Mouse (Mus musculus) embryo, embryonic 10 days (tissue): Measurements from ENCODE around the gene Rai14.

Source experiments
- DNase-seq: peaks from one replicate; pipeline ENCODE4 v3.0.0-alpha.2; 2015; ENCODE audit warnings: low spot score

Gene Rai14

DNA sequence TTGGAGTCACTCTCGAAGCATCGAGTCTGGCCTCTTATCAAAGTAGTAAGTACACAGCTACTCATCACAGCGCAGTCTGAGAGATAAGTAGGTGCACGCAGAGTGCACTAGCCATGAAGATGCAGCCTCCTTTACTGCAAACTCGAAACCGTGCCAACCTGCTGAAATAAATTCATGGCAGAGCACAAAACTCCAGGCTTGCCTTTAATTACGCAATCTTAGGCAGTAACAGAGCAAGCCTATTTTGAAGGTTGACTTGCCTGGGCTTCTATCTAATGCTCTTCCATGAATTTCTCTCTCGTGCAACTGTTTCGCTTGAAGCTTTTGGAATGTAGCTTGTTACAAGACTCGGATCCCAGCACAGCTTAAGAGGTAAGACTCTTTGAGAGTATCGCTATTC is 25.1 kb downstream of the Rai14 start:
- no peak for DNase-seq

GRCm38 (mm10) chr15:10688686-10689085 is 25.7 kb downstream of the Rai14 start:
- DNase-seq, result no peak

- DNase-seq, result no peak
Measured at GRCm38 (mm10) chr15:10687365-10687764, 27.1 kb downstream of the Rai14 start.

DNA sequence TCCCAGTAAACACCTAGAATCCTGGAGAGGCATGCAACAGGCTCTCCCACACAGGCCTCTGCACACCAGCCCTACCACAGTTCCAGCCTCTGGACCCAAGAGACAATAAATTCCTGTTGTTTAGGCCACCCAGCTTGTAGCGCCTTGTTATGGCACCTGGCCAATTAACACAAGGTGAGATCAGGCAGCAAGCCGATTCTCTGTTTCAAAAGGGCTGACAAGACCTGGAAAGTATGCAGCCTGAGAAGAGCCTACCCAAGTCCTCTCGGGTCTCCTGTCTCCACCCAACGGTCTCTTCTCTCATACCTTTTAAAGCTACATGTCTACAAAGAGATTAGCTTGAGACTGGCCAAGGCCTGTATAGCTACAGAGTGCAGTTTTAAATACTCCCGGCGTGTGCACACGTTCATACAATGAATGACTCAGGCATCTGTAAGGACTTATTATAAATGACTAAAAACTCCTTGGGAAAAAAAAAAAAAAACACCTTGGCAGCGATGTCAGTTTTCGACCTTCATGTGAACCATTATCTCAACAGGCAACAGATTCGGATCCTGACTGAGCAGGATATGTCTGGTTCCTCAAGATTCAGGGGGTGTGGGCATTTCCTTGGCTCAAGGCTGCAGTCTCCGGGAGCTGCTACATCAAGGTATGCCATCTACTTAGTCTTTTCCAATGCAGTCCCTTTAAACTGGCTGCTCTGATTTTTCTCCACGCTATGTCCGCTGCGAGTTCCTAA is 28.6 kb downstream of the Rai14 start:
- DNase-seq, result no peak

DNA sequence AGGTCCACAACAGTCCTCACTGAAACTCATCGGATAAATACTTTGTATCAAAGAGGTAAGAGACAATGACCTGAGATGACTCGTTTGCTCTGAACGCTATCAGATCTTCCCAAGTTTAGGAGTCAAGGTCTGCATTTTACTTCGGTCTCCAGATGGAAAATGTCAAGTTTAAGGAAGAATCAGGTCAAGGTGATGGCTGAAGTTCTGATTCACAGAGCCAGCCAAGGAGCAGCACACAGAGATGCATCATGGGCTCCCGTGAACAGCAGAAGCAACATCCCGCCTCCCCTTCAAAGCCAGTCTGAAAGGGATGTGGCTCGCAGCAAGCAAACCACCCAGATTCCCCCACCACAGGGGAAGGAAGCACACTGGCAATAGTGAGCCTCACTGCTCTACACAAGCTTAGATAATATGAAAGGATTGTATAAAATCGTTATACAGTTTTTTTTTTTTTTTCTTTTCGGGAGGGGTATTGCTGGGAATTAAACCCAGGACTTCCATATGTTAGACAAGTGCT is 30.7 kb downstream of the Rai14 start:
- no peak for DNase-seq

- DNase-seq, result no peak
Measured at GRCm38 (mm10) chr15:10680514-10680913, 33.9 kb downstream of the Rai14 start.

- DNase-seq, result no peak
Measured at GRCm38 (mm10) chr15:10679571-10679970, 34.9 kb downstream of the Rai14 start.

DNA sequence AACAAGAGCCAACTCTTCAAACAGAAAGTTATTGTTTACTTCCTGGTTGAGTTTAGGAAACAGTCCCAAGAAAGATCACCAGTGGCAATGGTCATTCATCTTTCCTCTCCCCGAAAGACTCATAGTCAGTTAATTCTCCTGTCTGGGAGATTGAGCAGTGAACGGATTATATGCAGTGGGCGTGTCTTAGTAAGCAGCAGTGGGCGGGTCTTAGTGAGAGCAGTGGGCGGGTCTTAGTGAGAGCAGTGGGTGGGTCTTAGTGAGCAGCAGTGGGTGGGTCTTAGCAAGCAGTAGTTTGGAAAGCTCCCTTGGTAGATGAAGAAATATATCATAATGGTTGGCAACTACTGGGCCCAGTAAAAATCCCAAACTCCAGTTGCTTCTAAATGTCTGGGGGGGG is 38.6 kb downstream of the Rai14 start:
- no peak for DNase-seq

- DNase-seq, result no peak
Measured at GRCm38 (mm10) chr15:10672880-10673279, 41.5 kb downstream of the Rai14 start.

DNA sequence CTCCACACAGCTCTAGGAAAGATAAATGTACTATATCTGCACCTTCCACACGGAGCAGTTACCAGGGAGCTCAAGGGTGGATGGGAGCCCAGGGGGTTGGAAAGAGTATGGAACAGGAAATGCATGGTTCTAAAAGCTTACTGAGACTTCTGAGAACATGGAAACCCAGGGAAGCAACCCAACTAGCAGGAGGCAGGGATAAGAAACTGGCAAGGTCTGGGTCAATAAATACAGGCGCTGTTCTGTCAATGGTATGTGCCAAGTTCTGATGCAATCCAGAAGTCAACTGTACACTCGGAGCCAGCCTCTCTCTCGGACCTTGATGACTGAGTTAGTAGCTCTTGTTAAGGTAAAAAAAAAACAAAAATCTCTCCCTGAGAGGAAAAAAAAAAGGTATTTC is 42.6 kb downstream of the Rai14 start:
- DNase-seq, result no peak

GRCm38 (mm10) chr15:10670107-10670506 is 44.3 kb downstream of the Rai14 start:
- DNase-seq, result no peak

DNA sequence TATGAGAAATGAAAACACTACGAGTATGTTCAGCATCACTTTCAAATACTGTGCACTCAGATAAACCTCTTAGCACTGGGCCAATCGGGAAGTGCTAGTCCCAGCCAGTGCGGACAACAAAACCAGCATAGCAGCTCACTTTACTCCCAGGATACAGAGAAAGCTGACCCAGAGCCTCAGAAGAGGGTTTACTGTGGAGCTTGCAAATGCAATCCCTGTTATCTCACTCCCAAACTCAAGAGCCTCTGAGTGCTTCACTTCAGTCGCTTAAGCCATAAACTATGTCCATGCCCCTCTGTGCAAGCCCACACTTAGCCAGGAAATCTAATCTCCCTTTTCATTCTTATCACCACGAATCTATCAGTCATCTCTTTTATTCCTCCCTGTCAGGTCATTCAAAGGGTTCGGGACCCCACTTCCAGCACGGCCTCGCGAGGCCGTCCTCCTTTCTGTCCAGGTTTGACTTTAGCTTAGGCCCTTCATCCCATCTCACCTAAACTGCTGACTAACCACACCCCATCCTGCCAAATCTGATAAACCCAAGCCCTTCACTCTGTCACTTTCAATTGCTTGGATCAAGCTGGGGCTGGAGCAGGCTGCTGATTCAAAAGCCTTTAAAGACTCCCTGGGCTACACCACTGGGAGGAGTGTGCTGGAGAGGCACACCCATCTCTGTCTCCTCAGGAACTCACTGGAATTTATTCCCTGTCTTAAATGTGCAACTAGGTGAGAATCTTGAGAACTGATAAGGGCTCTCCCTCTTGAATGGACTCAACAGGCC is 46.1 kb downstream of the Rai14 start:
- peak; percentile 25 for DNase-seq

GRCm38 (mm10) chr15:10665816-10666215 is 48.6 kb downstream of the Rai14 start:
- DNase-seq, result no peak

GRCm38 (mm10) chr15:10664529-10664898 is 49.9 kb downstream of the Rai14 start:
- no peak for DNase-seq

DNA sequence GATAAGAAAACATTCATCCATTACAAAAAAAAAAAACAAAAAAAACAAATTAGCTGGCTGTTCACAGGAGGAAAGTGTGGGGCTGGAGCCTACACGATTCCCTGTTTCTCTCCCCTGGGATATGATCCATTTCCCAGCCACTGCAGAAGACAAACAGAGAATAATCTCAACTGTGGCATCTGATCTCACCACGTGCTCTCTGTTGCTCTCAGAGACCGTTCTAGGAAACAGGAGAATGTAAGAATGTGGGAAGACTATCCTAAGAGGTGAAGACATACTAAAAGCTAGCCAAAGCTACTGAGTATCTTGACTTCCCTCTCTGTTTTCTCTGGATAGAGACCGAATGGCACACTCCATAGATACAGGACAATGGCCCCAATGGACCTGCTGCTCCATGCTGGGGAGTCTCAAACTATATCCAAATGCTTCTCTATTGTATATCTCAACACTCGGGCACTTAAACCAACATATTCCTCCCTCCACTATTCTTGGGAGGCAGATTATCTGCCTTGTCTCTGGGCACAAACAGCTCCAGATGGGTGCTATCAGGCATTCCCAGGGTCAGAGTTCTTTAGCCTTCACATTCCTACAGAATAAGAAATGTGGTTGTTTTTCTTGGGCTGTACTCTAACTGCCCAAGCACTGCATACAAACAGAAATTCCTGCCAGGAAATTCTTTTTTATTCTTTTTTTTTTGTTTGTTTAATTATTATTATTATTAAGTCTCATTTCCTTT is 50.5 kb downstream of the Rai14 start:
- DNase-seq, result no peak

DNA sequence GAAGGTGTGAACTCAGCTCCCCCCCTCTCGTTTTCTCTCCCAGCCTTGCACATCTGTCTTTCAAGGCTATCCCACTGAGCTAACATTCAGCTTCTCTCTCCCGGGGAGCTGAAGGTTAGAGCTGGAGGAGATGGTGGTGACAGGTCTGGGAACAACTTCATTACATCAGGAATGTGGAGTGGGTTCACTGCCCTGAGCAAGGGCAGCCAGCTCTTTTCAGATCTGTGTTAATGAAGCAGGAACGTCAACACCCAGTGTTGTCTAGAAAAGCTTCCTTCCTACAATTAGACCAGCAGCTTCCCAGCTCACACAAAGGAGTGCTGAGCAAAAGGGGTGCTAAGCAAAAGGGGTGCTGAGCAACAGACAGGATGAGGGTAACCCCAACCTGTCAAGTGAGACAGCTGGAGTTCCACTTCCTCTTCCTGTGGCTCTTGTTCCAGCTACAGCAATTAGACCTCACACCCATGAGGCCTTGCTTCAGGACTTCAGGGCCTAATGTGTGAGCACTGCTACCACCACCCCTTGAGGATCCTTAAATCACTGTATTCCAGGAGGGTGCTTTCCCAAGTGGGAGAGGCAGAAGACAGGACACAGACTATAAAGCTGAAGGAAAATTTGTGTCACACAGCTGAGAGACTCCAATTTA is 52.3 kb downstream of the Rai14 start:
- DNase-seq, result no peak

DNA sequence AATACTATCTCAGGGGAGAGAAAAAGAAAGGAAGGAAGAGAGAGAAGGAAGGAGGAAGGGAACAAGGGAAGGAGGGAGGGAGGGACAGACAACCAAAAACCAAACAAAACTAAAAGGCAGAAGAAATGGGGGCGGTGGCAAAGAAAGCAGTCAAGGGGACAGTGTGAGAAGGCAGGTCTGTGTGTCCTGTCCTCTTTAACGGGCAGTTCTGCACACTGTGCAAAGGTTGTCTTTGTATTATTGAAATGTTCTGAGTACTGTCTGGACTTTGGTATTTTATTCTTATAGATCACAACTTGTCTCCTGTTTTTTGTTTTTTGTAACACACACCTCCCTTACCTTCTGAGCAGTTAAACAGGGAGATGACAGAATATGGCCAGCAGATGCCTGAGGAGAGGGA is 55.6 kb downstream of the Rai14 start:
- no peak for DNase-seq

DNA sequence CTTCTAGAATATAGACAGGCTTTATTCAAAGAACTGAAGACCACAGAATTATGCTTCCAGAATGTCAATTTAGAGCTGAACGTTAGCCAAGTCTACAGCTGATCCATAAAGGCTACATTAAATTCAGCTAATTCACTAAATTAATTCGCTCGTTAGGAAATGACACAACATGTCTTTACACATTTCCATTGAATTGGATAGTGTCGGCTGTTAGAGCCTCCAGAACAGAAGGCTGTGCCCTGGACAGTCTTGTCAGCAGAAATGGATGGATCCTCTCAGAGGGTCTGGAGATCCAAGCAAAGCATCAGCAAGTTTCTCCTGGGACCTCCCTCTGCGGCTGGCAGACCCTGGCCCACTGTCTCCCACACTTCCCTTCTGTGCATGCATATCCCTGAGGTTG is 58.3 kb downstream of the Rai14 start:
- DNase-seq, result no peak

- peak; percentile 69 for DNase-seq
Measured at GRCm38 (mm10) chr15:10655151-10655905, 59.1 kb downstream of the Rai14 start.

GRCm38 (mm10) chr15:10654696-10655095 is 59.7 kb downstream of the Rai14 start:
- DNase-seq, result no peak

GRCm38 (mm10) chr15:10652931-10653475 is 61.4 kb downstream of the Rai14 start:
- DNase-seq, result no peak
